Mouse (Mus musculus) brain, embryonic 14.5 days (tissue): ENCODE results near the gene Apoa4.

Experiments used
- CTCF ChIP-seq: fragments of 200-500 bp; IDR thresholded peaks from 2 replicates; pipeline ENCODE4 v1.5.1; 2012; ENCODE audit warnings: inconsistent platforms, mild to moderate bottlenecking, moderate library complexity, borderline replicate concordance; ENCODE audit not compliant: insufficient read depth, insufficient read length; ENCODE audit errors: extremely low read depth
- POLR2A ChIP-seq: fragments of 200-500 bp; IDR thresholded peaks from 2 replicates; pipeline ENCODE4 v1.6.1; 2012; ENCODE audit warnings: mild to moderate bottlenecking, inconsistent platforms, borderline replicate concordance; ENCODE audit not compliant: poor library complexity, insufficient read depth, insufficient read length, severe bottlenecking; ENCODE audit errors: extremely low read depth

DNA sequence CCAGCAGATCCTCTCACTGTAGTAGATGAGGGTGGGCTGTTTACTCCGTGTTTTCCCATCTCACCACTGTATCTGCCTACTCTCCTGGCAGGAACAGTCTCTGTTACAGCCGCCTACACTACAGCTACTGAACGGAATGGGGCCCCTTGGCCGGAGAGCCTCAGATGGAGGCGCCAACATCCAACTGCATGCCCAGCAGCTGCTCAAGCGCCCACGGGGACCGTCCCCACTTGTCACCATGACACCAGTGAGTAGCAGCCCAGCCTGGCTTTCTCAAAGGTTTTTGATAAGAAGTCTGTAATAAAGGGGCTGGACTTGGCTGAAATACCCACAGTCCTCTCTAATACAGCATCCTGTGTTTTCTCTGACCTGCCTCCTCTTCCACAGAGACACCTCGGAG is 42.0 kb upstream of the Apoa4 start:
- TF ChIP-seq POLR2A (no peak), CTCF (no peak)
